10 mouse cellular contexts compared by ENCODE assay signal in genomic region chr11:55404659-55405457, GRCm38 (mm10). TPM values are rescaled to one million over a fixed set of nuclear protein-coding genes. Genes with fewer than 3 reads are reported as not detected.
DNase-seq lines count a peak whose midpoint lies in the region; ATAC-seq and TF ChIP-seq lines count a peak whose summit lies in the region.
"Had no signal": no experiment of that assay in that cellular context is flagged by ENCODE, and none has a peak within 500 bp of the region (broad histone marks: within the 10 kb centered on the region; RNA-seq: fewer than 3 reads in every experiment).

No protein-coding gene starts in this region.

- no peak overlapping the region for H3K9ac ChIP-seq in kidney, embryonic 15.5 days
- H3K9ac ChIP-seq in lung, embryonic 16.5 days (ENCODE audit: low read length): no peak overlapping the region

- H3K4me2 ChIP-seq in kidney, embryonic 15.5 days: no peak overlapping the region
- H3K4me2 ChIP-seq in lung, embryonic 16.5 days (ENCODE audit: low read depth, low read length): no peak overlapping the region

- WGBS in kidney, embryonic 15.5 days: 88% methylated on average over 9 of the region's 9 CpGs
- 77% methylated on average over 9 of the region's 9 CpGs for WGBS in lung, embryonic 16.5 days
- WGBS in thymus, adult 2 months: 86% methylated on average over 9 of the region's 9 CpGs

- ATAC-seq in kidney, embryonic 15.5 days (replicated peaks; ENCODE audit: low FRiP score): no peak
- 0 out of 2 replicates have a peak, but pooled peaks have one; percentile 8 for ATAC-seq in lung, embryonic 16.5 days (ENCODE audit: low read depth)

- DNase-seq in adrenal gland, postnatal 14 days: peak; percentile 7
- DNase-seq in adrenal gland, adult 2 months: no peak
- no peak for DNase-seq in kidney, postnatal 25 days
- no peak for DNase-seq in thymus, adult 2 months
- DNase-seq in thymus, postnatal 0 days (ENCODE audit: low spot score): no peak
- DNase-seq: cerebellum, adult 9-11 months; thymus, postnatal 25 days had no signal

- peak overlapping the region; percentile 80 for H3K27ac ChIP-seq in kidney, embryonic 15.5 days
- H3K27ac ChIP-seq in cortical plate, adult 2 months (ENCODE audit: insufficient read depth, low read length): peak overlapping the region; percentile 53; the same call in 1 of the 2 replicates
- H3K27ac ChIP-seq in lung, embryonic 16.5 days (ENCODE audit: low read length): peak overlapping the region; percentile 90
- H3K27ac ChIP-seq in thymus, adult 2 months (ENCODE audit: control insufficient read depth, insufficient read depth, low read length): no peak overlapping the region

- peaks cover 96% of the 10 kb centered on the region for H3K36me3 ChIP-seq in kidney, embryonic 15.5 days
- peaks cover 88% of the 10 kb centered on the region for H3K36me3 ChIP-seq in lung, embryonic 16.5 days (ENCODE audit: control insufficient read depth, insufficient read depth, low read length)
- H3K36me3 ChIP-seq in thymus, adult 2 months (ENCODE audit: control insufficient read depth, insufficient read depth, low read length): no peaks in the 10 kb centered on the region

- H3K9me3 ChIP-seq in kidney, embryonic 15.5 days (replicated peaks): no peaks in the 10 kb centered on the region
- H3K9me3 ChIP-seq in lung, embryonic 16.5 days (ENCODE audit: control insufficient read depth, low read length): no peaks in the 10 kb centered on the region

- no peaks in the 10 kb centered on the region for H3K27me3 ChIP-seq in kidney, embryonic 15.5 days
- H3K27me3 ChIP-seq in lung, embryonic 16.5 days (ENCODE audit: control insufficient read depth, insufficient read depth, low read depth, low read length): no peaks in the 10 kb centered on the region
- H3K27me3 ChIP-seq in thymus, adult 2 months (ENCODE audit: control insufficient read depth, insufficient read depth, low read length): no peaks in the 10 kb centered on the region

- H3K4me1 ChIP-seq in kidney, embryonic 15.5 days: peaks cover 26% of the 10 kb centered on the region
- no peaks in the 10 kb centered on the region for H3K4me1 ChIP-seq in cortical plate, adult 2 months (ENCODE audit: control insufficient read depth, insufficient read depth, low read length)
- peaks cover 15% of the 10 kb centered on the region for H3K4me1 ChIP-seq in lung, embryonic 16.5 days (replicated peaks; ENCODE audit: control insufficient read depth, insufficient read depth, low read length)
- H3K4me1 ChIP-seq in thymus, adult 2 months (replicated peaks; ENCODE audit: control insufficient read depth, insufficient read depth, low read length): no peaks in the 10 kb centered on the region

- no peak for TF ChIP-seq CTCF in cortical plate, adult 2 months (IDR thresholded peaks at IDR 0.05; ENCODE audit: extremely low read depth, insufficient read depth, low read length)
- no peak for TF ChIP-seq CTCF in thymus, adult 2 months (IDR thresholded peaks at IDR 0.05; ENCODE audit: borderline replicate concordance, control insufficient read depth, extremely low read depth, insufficient read depth, low read length, poor library complexity)

- no peak for TF ChIP-seq POLR2A in cortical plate, adult 2 months (IDR thresholded peaks at IDR 0.05; ENCODE audit: extremely low read depth, insufficient read depth, low read length)
- no peak for TF ChIP-seq POLR2A in thymus, adult 2 months (IDR thresholded peaks at IDR 0.05; ENCODE audit: control insufficient read depth, extremely low read depth, insufficient read depth, low read length, poor library complexity)

- no peak overlapping the region for H3K4me3 ChIP-seq in kidney, embryonic 15.5 days (replicated peaks)
- no peak overlapping the region for H3K4me3 ChIP-seq in cortical plate, adult 2 months (ENCODE audit: insufficient read depth, low read length)
- no peak overlapping the region for H3K4me3 ChIP-seq in lung, embryonic 16.5 days (ENCODE audit: low read length)
- H3K4me3 ChIP-seq in thymus, adult 2 months (ENCODE audit: control insufficient read depth, insufficient read depth, low read length): no peak overlapping the region

RNA-seq across cellular contexts. Expression of gene Sparc, which starts 18.1 kb away (rescaled TPM):
- 2,357 and 2,456 TPM in 2 replicates for total RNA-seq in adrenal gland, postnatal 14 days (2021)
- 1,000 to 10,000 TPM; 1,553 to 3,019 TPM for total RNA-seq in adrenal gland, adult 2 months (2021)
- polyA plus RNA-seq in adrenal gland, adult 2 months (2012; rRNA removed): 4,707 and 5,966 TPM in 2 replicates
- polyA plus RNA-seq in kidney, embryonic 15.5 days (2015; fragmentation: Nextera tagmentation; extraction: Ambion mirVana): 1,364 and 1,510 TPM in 2 replicates
- polyA plus RNA-seq in cortical plate, adult 2 months (2012; rRNA removed): 351 and 357 TPM in 2 replicates
- polyA plus RNA-seq in lung, embryonic 16.5 days (2015; fragmentation: Nextera tagmentation; extraction: Ambion mirVana): 2,256 and 2,274 TPM in 2 replicates
- polyA plus RNA-seq in thymus, adult 2 months (2012; rRNA removed): 177 and 230 TPM in 2 replicates
- 297 TPM in 2 replicates for polyA plus RNA-seq in thymus, postnatal 0 days (2015; fragmentation: Nextera tagmentation; extraction: Ambion mirVana)

RNA-seq across cellular contexts. Expression of gene Atox1, which starts 56.2 kb away (rescaled TPM):
- 255 and 290 TPM in 2 replicates for total RNA-seq in adrenal gland, postnatal 14 days (2021)
- total RNA-seq in adrenal gland, adult 2 months (2021): 100 to 1,000 TPM; 226 to 307 TPM
- polyA plus RNA-seq in adrenal gland, adult 2 months (2012; rRNA removed): 679 and 685 TPM in 2 replicates
- polyA plus RNA-seq in kidney, embryonic 15.5 days (2015; fragmentation: Nextera tagmentation; extraction: Ambion mirVana): 402 and 413 TPM in 2 replicates
- 194 and 219 TPM in 2 replicates for polyA plus RNA-seq in cortical plate, adult 2 months (2012; rRNA removed)
- polyA plus RNA-seq in lung, embryonic 16.5 days (2015; fragmentation: Nextera tagmentation; extraction: Ambion mirVana): 581 and 600 TPM in 2 replicates
- 383 and 432 TPM in 2 replicates for polyA plus RNA-seq in thymus, adult 2 months (2012; rRNA removed)
- polyA plus RNA-seq in thymus, postnatal 0 days (2015; fragmentation: Nextera tagmentation; extraction: Ambion mirVana): 449 and 452 TPM in 2 replicates
